Mouse (Mus musculus) forebrain, embryonic 11.5 days (tissue): ENCODE results near the gene Serp2. TPM values are rescaled to one million over a fixed set of nuclear protein-coding genes. Genes with fewer than 3 reads are reported as not detected.

Source experiments
- ATAC-seq: fragments of 200-750 bp; cut with Nextera tagmentation; replicated peaks from 2 replicates; pipeline ENCODE4 v1.8.0; 2017; ENCODE audit warnings: moderate TSS enrichment; ENCODE audit not compliant: low FRiP score
- DNase-seq: peaks from one replicate; pipeline ENCODE4 v3.0.0-alpha.2; 2017; ENCODE audit warnings: low spot score
- H3K27ac ChIP-seq: fragments of 300-500 bp; sonication (generic); 2 replicates; pipeline ENCODE4 v1.5.1; 2014; ENCODE audit warnings: low read depth, low read length
- H3K27me3 ChIP-seq: fragments of 300-500 bp; sonication (generic); 2 replicates; pipeline ENCODE4 v1.6.1; 2014; ENCODE audit warnings: mild to moderate bottlenecking, low read length, mixed read lengths; ENCODE audit not compliant: control insufficient read depth, insufficient read depth
- H3K36me3 ChIP-seq: fragments of 300-500 bp; sonication (generic); 2 replicates; pipeline ENCODE4 v1.6.1; 2014; ENCODE audit warnings: mild to moderate bottlenecking, low read length, moderate library complexity, mixed read lengths; ENCODE audit not compliant: control insufficient read depth, insufficient read depth
- H3K4me1 ChIP-seq: fragments of 300-500 bp; sonication (generic); replicated peaks from 2 replicates; pipeline ENCODE4 v1.6.1; 2014; ENCODE audit warnings: low read length, mixed read lengths; ENCODE audit not compliant: control insufficient read depth, insufficient read depth
- H3K4me2 ChIP-seq: fragments of 300-500 bp; sonication (generic); 2 replicates; pipeline ENCODE4 v1.6.1; 2014; ENCODE audit warnings: low read depth, mild to moderate bottlenecking, low read length, moderate library complexity, mixed read lengths; ENCODE audit not compliant: severe bottlenecking
- H3K4me3 ChIP-seq: fragments of 300-500 bp; sonication (generic); 2 replicates; pipeline ENCODE4 v1.5.1; 2014; ENCODE audit warnings: low read depth, low read length
- H3K9ac ChIP-seq: fragments of 300-500 bp; sonication (generic); 2 replicates; pipeline ENCODE4 v1.6.1; 2014; ENCODE audit warnings: low read length
- H3K9me3 ChIP-seq: fragments of 300-500 bp; sonication (generic); 2 replicates; pipeline ENCODE4 v1.6.1; 2016; ENCODE audit warnings: low read length, mixed read lengths; ENCODE audit not compliant: control insufficient read depth
- WGBS: fragments of 180-500 bp; shearing (Covaris S2); extraction: QIAGEN DNeasy Blood & Tissue Kit; methylation state at CpG from one replicate; pipeline ENCODE4 v1.1.7; 2014; 5-methylcytosine and 5-hydroxymethylcytosine counted together
- polyA plus RNA-seq: library from polyadenylated mRNA; unstranded; fragments of >200 nt; fragmentation: Nextera tagmentation; extraction: Ambion mirVana; gene quantifications from 2 replicates; pipeline ENCODE4 v1.2.1, GENCODE M21; 2014

Gene Serp2
- polyA plus RNA-seq, 1 experiment from 2014 or later, result 33.3 TPM

DNA sequence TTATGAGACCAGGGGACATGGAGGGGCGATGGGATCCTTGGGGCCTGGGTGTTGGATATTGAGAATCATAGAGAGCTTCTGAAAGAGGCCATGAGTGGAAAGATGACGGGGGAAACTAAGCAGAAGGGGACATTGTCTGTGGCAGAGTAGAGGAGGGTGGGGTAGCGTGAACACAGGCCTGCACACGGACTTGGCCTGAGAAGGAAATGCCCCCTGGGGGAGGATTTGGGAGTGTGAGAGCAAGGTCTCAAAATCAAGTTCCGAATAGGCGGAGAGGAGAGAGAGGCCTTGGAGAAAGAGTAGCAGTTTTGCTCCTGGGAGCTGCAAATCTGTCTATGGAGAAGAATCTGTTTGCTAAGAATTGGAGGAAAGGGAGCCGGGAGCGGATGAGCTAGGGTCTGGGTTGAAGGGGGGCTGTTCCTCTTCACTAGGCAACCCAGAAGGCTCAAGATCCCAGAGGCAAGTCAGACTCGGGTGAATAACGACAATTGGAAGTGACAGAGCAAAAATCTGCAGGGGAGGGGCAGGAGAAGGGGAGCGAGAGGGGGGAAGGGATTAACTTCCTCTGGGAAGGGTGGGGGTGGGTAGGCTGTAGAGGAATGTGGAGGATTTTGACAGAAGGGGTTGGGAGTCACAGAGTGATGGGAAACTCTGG is 43.2 kb downstream of the Serp2 start:
- ATAC-seq, result peak; percentile 64
- Histone ChIP-seq H3K27ac (no peak overlapping the region), H3K4me2 (no peak overlapping the region), H3K4me3 (no peak overlapping the region), H3K27me3 (no peaks in the 10 kb centered on the region), H3K9ac (peak overlapping the region; percentile 1; the same call in 1 of the 2 replicates), H3K9me3 (no peaks in the 10 kb centered on the region), H3K4me1 (peaks cover 5% of the 10 kb centered on the region; the same call in 1 of the 2 replicates), H3K36me3 (no peaks in the 10 kb centered on the region)
- peak; percentile 60 for DNase-seq
- WGBS, result 13% methylated on average over 11 of the region's 11 CpGs

DNA sequence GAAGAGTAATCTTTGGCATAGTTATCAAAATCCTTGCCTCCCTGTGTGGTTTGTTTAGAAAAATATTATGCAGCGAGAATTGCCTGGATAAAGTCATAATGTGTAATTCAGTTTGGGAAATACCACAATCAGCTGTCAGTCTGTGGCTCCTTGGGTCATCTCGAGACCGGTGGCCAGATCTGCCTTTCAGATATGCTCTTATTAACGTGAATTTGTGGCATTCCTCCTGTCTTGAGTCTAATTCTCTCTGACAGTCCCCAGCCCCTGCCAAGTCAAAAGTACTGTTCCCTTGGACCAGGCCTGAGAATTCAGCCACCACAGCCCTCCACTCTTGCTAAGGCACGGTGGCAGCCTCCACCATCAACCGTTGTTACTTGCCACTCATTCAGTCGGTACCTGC is 44.7 kb downstream of the Serp2 start:
- H3K27me3 ChIP-seq, result no peaks in the 10 kb centered on the region
- H3K9me3 ChIP-seq, result no peaks in the 10 kb centered on the region
- no peak overlapping the region for H3K4me3 ChIP-seq
- 90% methylated on average over 7 of the region's 7 CpGs for WGBS
- no peak overlapping the region for H3K4me2 ChIP-seq
- no peak for DNase-seq
- no peak for ATAC-seq
- peaks cover 4% of the 10 kb centered on the region; the same call in 1 of the 2 replicates for H3K36me3 ChIP-seq
- no peak overlapping the region for H3K27ac ChIP-seq
- H3K4me1 ChIP-seq, result peaks cover 5% of the 10 kb centered on the region; the same call in 1 of the 2 replicates
- no peak overlapping the region for H3K9ac ChIP-seq

DNA sequence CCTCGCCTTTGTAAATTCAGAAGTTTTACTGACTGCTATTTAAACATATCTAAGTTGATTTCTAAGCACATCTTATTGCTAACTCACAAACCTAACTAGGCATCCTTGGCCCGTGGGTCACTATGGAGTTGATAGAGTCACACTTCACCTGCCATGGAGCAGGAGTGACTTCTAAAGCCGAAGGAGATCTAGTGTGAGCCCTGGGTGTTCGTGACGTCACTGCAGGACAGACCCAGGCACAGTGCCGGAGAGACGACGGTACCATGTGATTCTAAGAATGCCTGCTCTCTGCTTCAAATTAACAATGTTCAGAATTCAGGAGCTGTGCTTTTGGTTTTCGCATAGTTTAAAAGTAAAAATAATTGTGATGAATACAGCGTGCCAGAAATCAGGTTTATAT is 48.0 kb downstream of the Serp2 start:
- H3K9ac ChIP-seq, result no peak overlapping the region

DNA sequence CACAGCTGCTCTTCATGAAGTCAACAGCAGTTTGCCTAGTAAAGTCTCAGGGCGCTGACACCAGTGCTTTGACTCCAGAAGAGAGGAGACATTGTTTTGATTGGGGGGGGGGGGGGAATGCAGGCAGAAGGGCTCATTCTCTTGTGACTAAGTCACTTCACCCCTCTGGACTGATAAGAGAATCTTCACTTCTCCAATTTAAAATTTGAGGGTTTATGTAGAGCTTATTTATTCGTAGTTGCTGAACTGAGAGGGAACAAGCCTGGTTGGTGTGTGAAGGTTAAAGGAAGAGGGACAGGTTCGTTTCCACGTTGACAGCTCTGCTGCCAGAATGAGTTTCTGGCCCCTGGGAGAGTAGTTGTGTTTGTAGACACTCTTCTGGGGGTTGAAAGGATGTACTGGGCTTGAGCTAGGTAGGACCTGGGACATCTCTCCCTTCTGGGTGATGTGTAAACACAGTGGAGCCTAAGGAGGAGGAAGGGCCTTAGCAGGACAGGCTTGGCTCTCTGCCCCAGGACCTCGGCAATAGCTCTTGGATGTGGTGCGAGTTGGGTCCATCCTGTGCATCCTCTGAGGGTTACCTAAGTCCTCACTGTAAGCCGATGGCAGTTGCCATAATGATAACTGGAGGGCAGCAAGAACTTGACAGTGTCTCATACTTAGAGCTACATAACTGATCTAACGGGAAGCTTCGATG is 48.7 kb downstream of the Serp2 start:
- Histone ChIP-seq H3K27me3 (no peaks in the 10 kb centered on the region), H3K9me3 (no peaks in the 10 kb centered on the region), H3K9ac (no peak overlapping the region), H3K4me2 (no peak overlapping the region), H3K27ac (no peak overlapping the region), H3K4me1 (peaks cover 3% of the 10 kb centered on the region), H3K36me3 (peaks cover 6% of the 10 kb centered on the region; the same call in 1 of the 2 replicates), H3K4me3 (no peak overlapping the region)
- WGBS, result 87% methylated on average over 9 of the region's 9 CpGs
- ATAC-seq (no peak), DNase-seq (no peak)

More for the DNA sequence above, 48.0 kb downstream of the Serp2 start:
- Histone ChIP-seq H3K36me3 (peaks cover 6% of the 10 kb centered on the region; the same call in 1 of the 2 replicates), H3K4me3 (no peak overlapping the region), H3K27ac (no peak overlapping the region), H3K9me3 (no peaks in the 10 kb centered on the region), H3K27me3 (no peaks in the 10 kb centered on the region), H3K4me1 (peaks cover 4% of the 10 kb centered on the region; the same call in 1 of the 2 replicates), H3K4me2 (no peak overlapping the region)
- ATAC-seq, result no peak
- WGBS, result 86% methylated on average over 10 of the region's 10 CpGs
- DNase-seq, result no peak

DNA sequence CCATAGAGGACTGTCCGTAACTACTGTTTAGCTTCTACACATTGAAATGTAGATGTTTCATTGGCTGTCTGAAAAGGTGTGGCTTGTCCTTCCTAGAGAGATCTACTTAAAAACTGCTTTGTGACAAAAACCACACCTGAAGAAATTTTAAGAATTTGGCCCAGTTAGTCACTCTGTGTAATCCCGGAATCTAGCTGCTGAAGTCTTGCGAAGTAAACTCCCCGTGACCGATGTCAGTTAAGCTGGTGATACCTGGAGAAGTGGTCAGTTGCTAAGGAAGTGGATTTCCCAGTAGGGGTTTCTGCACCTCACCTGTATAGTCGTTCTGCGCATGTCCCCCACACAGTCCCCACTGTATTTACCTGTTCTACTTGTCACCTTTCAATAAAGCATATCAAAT is 49.3 kb downstream of the Serp2 start:
- DNase-seq (no peak), ATAC-seq (no peak)
- H3K9me3 ChIP-seq, result no peaks in the 10 kb centered on the region
- no peak overlapping the region for H3K27ac ChIP-seq
- no peak overlapping the region for H3K9ac ChIP-seq
- no peaks in the 10 kb centered on the region for H3K27me3 ChIP-seq
- H3K4me3 ChIP-seq, result no peak overlapping the region
- WGBS, result 93% methylated on average over 7 of the region's 7 CpGs
- H3K36me3 ChIP-seq, result peaks cover 6% of the 10 kb centered on the region; the same call in 1 of the 2 replicates
- peaks cover 3% of the 10 kb centered on the region for H3K4me1 ChIP-seq
- H3K4me2 ChIP-seq, result peak overlapping the region; percentile 78; the same call in 1 of the 2 replicates

- Histone ChIP-seq H3K27me3 (no peaks in the 10 kb centered on the region), H3K9me3 (no peaks in the 10 kb centered on the region), H3K4me2 (peak overlapping the region; percentile 78), H3K4me1 (peaks cover 3% of the 10 kb centered on the region), H3K9ac (peak overlapping the region; percentile 99), H3K27ac (peak overlapping the region; percentile 74), H3K36me3 (peaks cover 6% of the 10 kb centered on the region; the same call in 1 of the 2 replicates), H3K4me3 (peak overlapping the region; percentile 73)
- ATAC-seq, result no peak
- peak; percentile 70 for DNase-seq
- 55% methylated on average over 27 of the region's 27 CpGs for WGBS
Measured at GRCm38 (mm10) chr14:76506425-76507205, 50.1 kb downstream of the Serp2 start.

DNA sequence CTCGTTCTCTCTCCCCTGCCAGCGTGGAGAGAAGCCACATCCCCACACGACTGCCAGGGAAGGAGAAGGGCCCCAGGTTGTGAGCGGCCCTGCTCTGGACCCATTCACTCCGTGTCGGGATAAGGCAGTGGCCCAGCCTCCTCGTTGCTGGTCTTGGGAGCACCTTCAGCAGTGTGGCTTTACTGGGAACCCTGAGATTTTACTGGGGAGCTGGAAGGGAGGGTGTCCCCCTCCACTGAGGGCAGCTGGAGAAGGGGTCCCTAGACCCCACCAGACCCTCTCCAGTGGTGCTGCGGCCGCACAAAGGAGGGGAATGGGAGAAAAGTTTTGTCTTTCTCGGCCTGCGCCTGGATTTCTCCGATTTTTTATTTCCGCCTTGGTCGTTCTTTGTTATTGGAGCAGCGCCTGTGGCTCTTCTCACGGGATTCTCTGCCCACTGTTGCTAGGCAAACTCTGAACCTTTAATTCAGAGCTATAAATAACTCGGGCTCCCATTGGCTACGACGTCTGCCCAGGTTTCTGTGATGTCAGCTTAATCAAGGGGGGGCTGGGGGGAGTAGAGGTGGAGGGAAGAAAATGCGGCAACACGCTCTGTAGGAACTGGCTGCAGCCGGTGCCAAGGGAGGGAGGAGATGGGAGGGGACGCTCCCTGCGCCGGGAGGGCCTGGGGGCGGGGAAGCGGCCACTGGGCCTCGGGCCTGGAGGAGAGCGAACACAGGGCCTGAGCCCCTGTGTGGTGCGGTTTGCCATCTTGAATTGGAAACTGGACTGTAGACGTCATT is 51.1 kb downstream of the Serp2 start:
- peaks cover 3% of the 10 kb centered on the region for H3K4me1 ChIP-seq
- no peaks in the 10 kb centered on the region for H3K9me3 ChIP-seq
- peak overlapping the region; percentile 73 for H3K4me3 ChIP-seq
- H3K27ac ChIP-seq, result peak overlapping the region; percentile 100
- peak overlapping the region; percentile 99 for H3K9ac ChIP-seq
- peak; percentile 88 for ATAC-seq
- DNase-seq, result peak; percentile 96
- no peaks in the 10 kb centered on the region for H3K27me3 ChIP-seq
- peaks cover 6% of the 10 kb centered on the region; the same call in 1 of the 2 replicates for H3K36me3 ChIP-seq
- H3K4me2 ChIP-seq, result peak overlapping the region; percentile 78
- WGBS, result under 1% methylated on average over 31 of the region's 31 CpGs

GRCm38 (mm10) chr14:76505101-76505438 is 51.6 kb downstream of the Serp2 start:
- peak overlapping the region; percentile 100 for H3K27ac ChIP-seq
- peak overlapping the region; percentile 78 for H3K4me2 ChIP-seq
- peak overlapping the region; percentile 73 for H3K4me3 ChIP-seq
- under 1% methylated on average over 10 of the region's 10 CpGs for WGBS
- H3K4me1 ChIP-seq, result peaks cover 3% of the 10 kb centered on the region
- DNase-seq (no peak), ATAC-seq (no peak)
- H3K36me3 ChIP-seq, result peaks cover 6% of the 10 kb centered on the region; the same call in 1 of the 2 replicates
- H3K27me3 ChIP-seq, result no peaks in the 10 kb centered on the region
- H3K9ac ChIP-seq, result peak overlapping the region; percentile 99
- no peaks in the 10 kb centered on the region for H3K9me3 ChIP-seq
